Mouse (Mus musculus) erythroblast, embryonic 14.5 days (primary cell): ENCODE results near the gene Ppfia3. TPM values are rescaled to one million over a fixed set of nuclear protein-coding genes. Genes with fewer than 3 reads are reported as not detected.
"Not testable (repeated sequence)": the region's sequence is repeated elsewhere in the genome, so short reads cannot be mapped to it uniquely, and the experiment has no call there.

Experiments
- H3K27me3 ChIP-seq: 2 replicates; pipeline ENCODE4 v1.6.1; 2012; ENCODE audit warnings: inconsistent platforms; ENCODE audit not compliant: control insufficient read depth
- H3K36me3 ChIP-seq: 2 replicates; pipeline ENCODE4 v1.6.1; 2012; ENCODE audit warnings: mild to moderate bottlenecking, inconsistent platforms; ENCODE audit not compliant: control insufficient read depth
- H3K4me1 ChIP-seq: 2 replicates; pipeline ENCODE4 v1.6.1; 2012; ENCODE audit warnings: inconsistent platforms; ENCODE audit not compliant: control insufficient read depth
- H3K4me3 ChIP-seq: replicated peaks from 2 replicates; pipeline ENCODE3; 2012; ENCODE audit warnings: moderate library complexity, mild to moderate bottlenecking, inconsistent platforms
- H3K9me3 ChIP-seq: 2 replicates; pipeline ENCODE4 v1.6.1; 2012; ENCODE audit warnings: low read length, inconsistent platforms, mixed read lengths; ENCODE audit not compliant: control insufficient read depth
- GATA1 ChIP-seq: IDR thresholded peaks from 2 replicates; pipeline ENCODE4 v1.6.1; 2012; ENCODE audit warnings: low read length, inconsistent platforms, mixed read lengths
- TAL1 ChIP-seq: IDR thresholded peaks from 3 replicates; pipeline ENCODE4 v1.6.1; 2012; ENCODE audit warnings: low read length, inconsistent platforms, mixed read lengths
- polyA plus RNA-seq: library from polyadenylated mRNA; stranded (reverse); fragments of >175 nt; gene quantifications from 2 replicates; pipeline ENCODE4 v1.2.3, GENCODE M21; 2012

Gene Ppfia3
- polyA plus RNA-seq, 1 experiment: 0.13 TPM

GRCm38 (mm10) chr7:45369022-45369745 is 2.4 kb upstream of the Ppfia3 start:
- Histone ChIP-seq H3K4me3 (no peak overlapping the region), H3K4me1 (peaks cover 52% of the 10 kb centered on the region), H3K36me3 (peaks cover 27% of the 10 kb centered on the region), H3K9me3 (peaks cover 3% of the 10 kb centered on the region; the same call in 1 of the 2 replicates), H3K27me3 (peaks cover 65% of the 10 kb centered on the region)
- no peak for TF ChIP-seq GATA1
- no peak for TF ChIP-seq TAL1

- peaks cover 75% of the 10 kb centered on the region for H3K27me3 ChIP-seq
- peaks cover 52% of the 10 kb centered on the region for H3K4me1 ChIP-seq
- TF ChIP-seq TAL1 (no peak), GATA1 (no peak)
- peaks cover 3% of the 10 kb centered on the region; the same call in 1 of the 2 replicates for H3K9me3 ChIP-seq
- H3K36me3 ChIP-seq: peaks cover 17% of the 10 kb centered on the region
- peak overlapping the region; percentile 68 for H3K4me3 ChIP-seq
Observed at GRCm38 (mm10) chr7:45368178-45368577, 1.4 kb upstream of the Ppfia3 start.

GRCm38 (mm10) chr7:45367020-45367880 is 431 bp upstream of the Ppfia3 start:
- peaks cover 6% of the 10 kb centered on the region; the same call in 1 of the 2 replicates for H3K9me3 ChIP-seq
- TF ChIP-seq GATA1 (no peak), TAL1 (no peak)
- H3K4me3 ChIP-seq: peak overlapping the region; percentile 68
- peaks cover 8% of the 10 kb centered on the region for H3K36me3 ChIP-seq
- peaks cover 85% of the 10 kb centered on the region for H3K27me3 ChIP-seq
- peaks cover 57% of the 10 kb centered on the region for H3K4me1 ChIP-seq

- Histone ChIP-seq H3K9me3 (peaks cover 14% of the 10 kb centered on the region), H3K27me3 (peaks cover 97% of the 10 kb centered on the region), H3K36me3 (no peaks in the 10 kb centered on the region), H3K4me3 (peak overlapping the region; percentile 68), H3K4me1 (peaks cover 64% of the 10 kb centered on the region)
- no peak for TF ChIP-seq TAL1
- no peak for TF ChIP-seq GATA1
Observed at GRCm38 (mm10) chr7:45365742-45366651, 822 bp downstream of the Ppfia3 start.

GRCm38 (mm10) chr7:45363983-45364382 is 2.8 kb downstream of the Ppfia3 start:
- Histone ChIP-seq H3K4me3 (no peak overlapping the region), H3K36me3 (no peaks in the 10 kb centered on the region), H3K4me1 (peaks cover 49% of the 10 kb centered on the region), H3K27me3 (peaks cover 97% of the 10 kb centered on the region), H3K9me3 (peaks cover 17% of the 10 kb centered on the region)
- TF ChIP-seq GATA1 (no peak), TAL1 (no peak)

GRCm38 (mm10) chr7:45362801-45363200 is 4.0 kb downstream of the Ppfia3 start:
- no peak overlapping the region for H3K4me3 ChIP-seq
- H3K9me3 ChIP-seq: peaks cover 17% of the 10 kb centered on the region
- peaks cover 38% of the 10 kb centered on the region for H3K4me1 ChIP-seq
- peaks cover 88% of the 10 kb centered on the region for H3K27me3 ChIP-seq
- TF ChIP-seq TAL1: no peak
- TF ChIP-seq GATA1: no peak
- no peaks in the 10 kb centered on the region for H3K36me3 ChIP-seq

GRCm38 (mm10) chr7:45361243-45361804 is 5.5 kb downstream of the Ppfia3 start:
- no peak for TF ChIP-seq GATA1
- no peak for TF ChIP-seq TAL1
- Histone ChIP-seq H3K27me3 (peaks cover 75% of the 10 kb centered on the region), H3K4me1 (peaks cover 24% of the 10 kb centered on the region), H3K36me3 (no peaks in the 10 kb centered on the region), H3K4me3 (peak overlapping the region; percentile 45), H3K9me3 (peaks cover 17% of the 10 kb centered on the region)

- peaks cover 14% of the 10 kb centered on the region for H3K9me3 ChIP-seq
- H3K4me1 ChIP-seq: peaks cover 23% of the 10 kb centered on the region
- TF ChIP-seq GATA1 (no peak), TAL1 (no peak)
- H3K36me3 ChIP-seq: no peaks in the 10 kb centered on the region
- no peak overlapping the region for H3K4me3 ChIP-seq
- peaks cover 69% of the 10 kb centered on the region for H3K27me3 ChIP-seq
Observed at GRCm38 (mm10) chr7:45360404-45361125, 6.3 kb downstream of the Ppfia3 start.

GRCm38 (mm10) chr7:45359081-45359480 is 7.7 kb downstream of the Ppfia3 start:
- not testable (repeated sequence) for H3K36me3 ChIP-seq, H3K4me3 ChIP-seq
- peaks cover 26% of the 10 kb centered on the region for H3K4me1 ChIP-seq
- H3K27me3 ChIP-seq: peaks cover 59% of the 10 kb centered on the region
- H3K9me3 ChIP-seq: peaks cover 14% of the 10 kb centered on the region
